Mouse (Mus musculus): ENCODE measurements at regions not wholly inside any gene's neighbourhood (a gene's known extent, or its start where the extent isn't known, plus 50 kb on each side); places are given as distances from the start of the nearest gene placed in this dataset.
A peak's percentile ranks its signal among the peaks of the same experiment; 100 is the strongest.

GRCm38 (mm10) chr9:62188835-62189234 is 66.4 kb upstream of the Glce start:
- Histone ChIP-seq H3K36me3 (no peaks in the 10 kb centered on the region), H3K27me3 (replicated peaks) (no peaks in the 10 kb centered on the region), H3K4me2 (no peak overlapping the region), H3K4me1 (peaks cover 59% of the 10 kb centered on the region), H3K9ac (replicated peaks) (no peak overlapping the region), H3K9me3 (replicated peaks) (no peaks in the 10 kb centered on the region), H3K27ac (replicated peaks) (peak overlapping the region; percentile 24; the same call in 1 of the 2 replicates), H3K4me3 (replicated peaks) (no peak overlapping the region)
- WGBS, result 27% methylated on average over 6 of the region's 6 CpGs
- peak; percentile 36; the same call in 1 of the 2 replicates for ATAC-seq (ENCODE audit: low FRiP score)

GRCm38 (mm10) chr9:62188379-62188778 is 65.9 kb upstream of the Glce start:
- Histone ChIP-seq H3K9me3 (replicated peaks) (no peaks in the 10 kb centered on the region), H3K4me2 (no peak overlapping the region), H3K4me1 (peaks cover 62% of the 10 kb centered on the region), H3K27me3 (replicated peaks) (no peaks in the 10 kb centered on the region), H3K36me3 (no peaks in the 10 kb centered on the region), H3K4me3 (replicated peaks) (no peak overlapping the region), H3K9ac (replicated peaks) (no peak overlapping the region), H3K27ac (replicated peaks) (peak overlapping the region; percentile 24; the same call in 1 of the 2 replicates)
- WGBS, result 35% methylated on average over 3 of the region's 3 CpGs
- peak; percentile 18; the same call in 1 of the 2 replicates for ATAC-seq (ENCODE audit: low FRiP score)

- Histone ChIP-seq H3K27ac (replicated peaks) (peak overlapping the region; percentile 1; the same call in 1 of the 2 replicates), H3K36me3 (no peaks in the 10 kb centered on the region), H3K27me3 (replicated peaks) (no peaks in the 10 kb centered on the region), H3K4me3 (replicated peaks) (no peak overlapping the region), H3K4me1 (peaks cover 65% of the 10 kb centered on the region), H3K4me2 (no peak overlapping the region), H3K9ac (replicated peaks) (no peak overlapping the region), H3K9me3 (replicated peaks) (no peaks in the 10 kb centered on the region)
- no peak for ATAC-seq (ENCODE audit: low FRiP score)
- WGBS, result 33% methylated on average over 4 of the region's 4 CpGs
Observed at GRCm38 (mm10) chr9:62186886-62187285, 64.4 kb upstream of the Glce start.

GRCm38 (mm10) chr9:62185516-62186280 is 63.2 kb upstream of the Glce start:
- no peak overlapping the region for H3K4me2 ChIP-seq

GRCm38 (mm10) chr9:62181182-62181830 is 58.9 kb upstream of the Glce start:
- 11% methylated on average over 9 of the region's 9 CpGs for WGBS
- H3K9ac ChIP-seq (replicated peaks), result no peak overlapping the region
- H3K4me2 ChIP-seq, result peak overlapping the region; percentile 32
- H3K4me3 ChIP-seq (replicated peaks), result no peak overlapping the region
- peaks cover 44% of the 10 kb centered on the region for H3K4me1 ChIP-seq
- no peaks in the 10 kb centered on the region for H3K36me3 ChIP-seq
- H3K9me3 ChIP-seq (replicated peaks), result no peaks in the 10 kb centered on the region
- H3K27me3 ChIP-seq (replicated peaks), result no peaks in the 10 kb centered on the region
- H3K27ac ChIP-seq (replicated peaks), result peak overlapping the region; percentile 88
- peak; percentile 91 for ATAC-seq (ENCODE audit: low FRiP score)

More at GRCm38 (mm10) chr9:62185516-62186280, 63.2 kb upstream of the Glce start:
- peaks cover 65% of the 10 kb centered on the region for H3K4me1 ChIP-seq
- WGBS, result 43% methylated on average over 7 of the region's 7 CpGs
- H3K36me3 ChIP-seq, result no peaks in the 10 kb centered on the region
- no peak overlapping the region for H3K27ac ChIP-seq (replicated peaks)
- ATAC-seq (ENCODE audit: low FRiP score), result no peak
- H3K9me3 ChIP-seq (replicated peaks), result no peaks in the 10 kb centered on the region
- H3K4me3 ChIP-seq (replicated peaks), result no peak overlapping the region
- no peaks in the 10 kb centered on the region for H3K27me3 ChIP-seq (replicated peaks)
- no peak overlapping the region for H3K9ac ChIP-seq (replicated peaks)

GRCm38 (mm10) chr9:62180456-62181181 is 58.2 kb upstream of the Glce start:
- 36% methylated on average over 11 of the region's 11 CpGs for WGBS
- Histone ChIP-seq H3K4me3 (replicated peaks) (no peak overlapping the region), H3K4me2 (peak overlapping the region; percentile 32), H3K27ac (replicated peaks) (peak overlapping the region; percentile 88), H3K9ac (replicated peaks) (no peak overlapping the region), H3K9me3 (replicated peaks) (no peaks in the 10 kb centered on the region), H3K4me1 (peaks cover 41% of the 10 kb centered on the region), H3K36me3 (no peaks in the 10 kb centered on the region), H3K27me3 (replicated peaks) (no peaks in the 10 kb centered on the region)
- ATAC-seq (ENCODE audit: low FRiP score), result peak; percentile 75

- Histone ChIP-seq H3K36me3 (no peaks in the 10 kb centered on the region), H3K9me3 (replicated peaks) (no peaks in the 10 kb centered on the region), H3K27ac (replicated peaks) (no peak overlapping the region), H3K4me2 (no peak overlapping the region), H3K9ac (replicated peaks) (no peak overlapping the region), H3K4me3 (replicated peaks) (no peak overlapping the region), H3K27me3 (replicated peaks) (no peaks in the 10 kb centered on the region), H3K4me1 (peaks cover 4% of the 10 kb centered on the region; the same call in 1 of the 2 replicates)
- 78% methylated on average over 7 of the region's 7 CpGs for whole genome bisulfite sequencing
- ATAC-seq (ENCODE audit: low FRiP score), result no peak
Observed at GRCm38 (mm10) chr9:62174651-62175050, 52.2 kb upstream of the Glce start.

All from neural tube, embryonic 15.5 days (tissue).